Mouse (Mus musculus): ENCODE results near the gene Wfdc21. TPM values are rescaled to one million over a fixed set of nuclear protein-coding genes. Genes with fewer than 3 reads are reported as not detected.

The Wfdc21 gene
- polyA plus RNA-seq, 1 experiment: 706 TPM

DNA sequence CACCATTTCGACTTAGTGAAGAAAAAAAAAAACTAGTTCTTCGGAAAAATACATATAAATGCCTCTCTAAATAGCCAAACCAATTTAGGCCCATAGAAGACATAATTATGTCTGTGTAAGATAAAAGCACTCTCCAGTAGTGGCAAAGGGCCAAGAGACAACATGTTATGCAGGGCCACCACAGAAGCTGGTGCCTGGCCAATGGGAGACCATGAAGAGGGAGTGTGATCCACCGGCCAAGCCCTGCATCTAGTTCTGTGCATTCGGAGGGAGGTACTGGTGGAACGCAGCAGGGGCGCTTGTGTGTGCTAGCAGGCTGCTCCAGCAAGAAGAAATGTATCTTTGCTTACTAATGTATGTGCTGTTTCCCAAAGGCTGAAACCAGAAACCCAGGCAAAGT, 49.4 kb downstream of the Wfdc21 start:
- TF ChIP-seq CTCF (IDR thresholded peaks at IDR 0.05; ENCODE audit: control insufficient read depth, insufficient read depth, low read length) (no peak), POLR2A (IDR thresholded peaks at IDR 0.05; ENCODE audit: borderline replicate concordance, control insufficient read depth, low read depth, low read length) (no peak)
- no peak overlapping the region for H3K27ac ChIP-seq (ENCODE audit: control insufficient read depth, insufficient read depth, low read depth, low read length, poor library complexity)
- 70% methylated on average over 6 of the region's 6 CpGs for WGBS
- no peaks in the 10 kb centered on the region; the same call in 1 of the 2 replicates for H3K4me1 ChIP-seq (ENCODE audit: control insufficient read depth, insufficient read depth, low read length)
- H3K4me3 ChIP-seq (replicated peaks; ENCODE audit: control insufficient read depth, low read depth, low read length): no peak overlapping the region

DNA sequence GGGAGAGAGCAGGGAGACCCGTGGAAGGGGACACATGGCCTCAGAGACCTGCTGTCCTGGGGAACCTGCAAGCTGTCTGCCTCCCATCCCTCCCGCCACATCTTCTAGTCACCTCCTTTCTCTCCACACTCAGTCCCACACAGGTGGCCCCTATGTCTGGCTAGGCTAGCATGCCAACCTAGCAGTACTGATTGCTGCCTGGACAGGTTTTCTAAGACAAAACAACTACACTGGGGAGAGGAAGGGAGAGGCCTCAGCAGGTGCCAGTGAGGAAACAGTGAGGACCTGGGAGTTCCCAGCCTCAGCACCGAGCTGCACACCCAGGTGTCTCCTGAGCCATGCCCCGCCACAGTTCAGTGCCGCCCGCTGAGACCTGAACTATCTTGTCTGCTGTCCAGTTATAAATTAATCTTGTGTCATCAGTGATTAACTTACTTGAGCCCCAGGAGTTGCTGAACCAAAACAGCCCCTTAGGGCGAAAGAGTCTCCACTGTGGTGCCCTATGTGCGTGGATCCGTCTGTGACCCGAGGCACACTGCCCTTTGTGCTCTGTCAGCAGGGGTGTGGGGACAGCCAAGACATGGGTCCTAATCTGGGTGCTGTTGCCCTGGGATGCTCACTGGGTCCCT, 50.4 kb downstream of the Wfdc21 start:
- Histone ChIP-seq H3K27ac (ENCODE audit: control insufficient read depth, insufficient read depth, low read depth, low read length, poor library complexity) (no peak overlapping the region), H3K4me3 (replicated peaks; ENCODE audit: control insufficient read depth, low read depth, low read length) (no peak overlapping the region), H3K4me1 (ENCODE audit: control insufficient read depth, insufficient read depth, low read length) (no peaks in the 10 kb centered on the region; the same call in 1 of the 2 replicates)
- no peak for TF ChIP-seq CTCF (IDR thresholded peaks at IDR 0.05; ENCODE audit: control insufficient read depth, insufficient read depth, low read length)
- TF ChIP-seq POLR2A (IDR thresholded peaks at IDR 0.05; ENCODE audit: borderline replicate concordance, control insufficient read depth, low read depth, low read length): no peak
- WGBS: 81% methylated on average over 10 of the region's 10 CpGs

DNA sequence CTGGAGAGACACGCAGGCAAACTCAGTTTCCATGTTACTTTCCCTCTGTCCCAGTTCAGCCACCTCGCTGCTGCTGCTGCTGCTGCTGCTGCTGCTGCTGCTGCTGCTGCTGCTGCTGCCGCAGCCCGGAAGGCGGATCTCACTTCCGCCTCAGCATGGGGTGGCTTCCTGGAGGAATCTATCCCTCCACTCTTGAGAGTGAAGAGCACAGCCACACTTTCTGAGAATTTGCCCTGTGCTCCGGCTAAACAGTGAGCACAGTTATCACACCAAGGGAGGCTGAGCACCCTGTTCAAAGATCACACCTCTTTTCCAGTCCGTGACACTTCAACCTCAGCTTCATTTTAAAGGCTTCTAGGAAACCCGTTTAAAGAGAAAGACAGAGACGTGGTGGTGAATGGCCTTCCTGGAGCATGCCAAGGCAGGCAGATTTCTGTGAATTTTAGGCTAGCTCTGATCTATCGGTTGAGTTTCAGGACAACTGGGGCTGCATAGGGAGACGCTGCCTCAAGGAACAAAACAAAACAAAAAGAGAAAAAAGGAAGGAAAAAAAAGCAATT, 53.2 kb downstream of the Wfdc21 start:
- TF ChIP-seq CTCF (IDR thresholded peaks at IDR 0.05; ENCODE audit: control insufficient read depth, insufficient read depth, low read length) (no peak), POLR2A (IDR thresholded peaks at IDR 0.05; ENCODE audit: borderline replicate concordance, control insufficient read depth, low read depth, low read length) (no peak)
- Histone ChIP-seq H3K27ac (ENCODE audit: control insufficient read depth, insufficient read depth, low read depth, low read length, poor library complexity) (no peak overlapping the region), H3K4me1 (ENCODE audit: control insufficient read depth, insufficient read depth, low read length) (no peaks in the 10 kb centered on the region), H3K4me3 (replicated peaks; ENCODE audit: control insufficient read depth, low read depth, low read length) (no peak overlapping the region)
- WGBS: 65% methylated on average over 12 of the region's 12 CpGs

DNA sequence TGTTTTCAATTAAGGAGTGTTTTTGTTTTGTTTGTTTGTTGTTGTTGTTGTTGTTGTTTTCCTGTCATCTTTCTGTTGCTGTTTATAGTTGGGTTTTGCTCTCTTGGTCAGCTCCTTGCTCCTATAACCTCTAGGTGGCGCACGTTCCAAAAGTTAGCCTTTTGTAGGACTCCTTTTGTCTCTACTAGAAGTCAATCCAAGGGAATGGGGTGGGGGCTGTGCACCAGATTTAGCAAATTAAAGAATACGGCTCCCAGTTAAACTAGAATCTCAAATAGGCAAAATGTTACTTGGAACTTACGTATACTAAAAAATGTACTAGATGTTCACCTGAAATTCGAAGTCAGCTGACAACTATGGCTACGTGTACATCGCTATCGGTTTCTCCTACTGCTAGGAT, 55.4 kb downstream of the Wfdc21 start:
- TF ChIP-seq POLR2A (IDR thresholded peaks at IDR 0.05; ENCODE audit: borderline replicate concordance, control insufficient read depth, low read depth, low read length) (no peak), CTCF (IDR thresholded peaks at IDR 0.05; ENCODE audit: control insufficient read depth, insufficient read depth, low read length) (no peak)
- H3K4me1 ChIP-seq (ENCODE audit: control insufficient read depth, insufficient read depth, low read length): no peaks in the 10 kb centered on the region
- H3K4me3 ChIP-seq (replicated peaks; ENCODE audit: control insufficient read depth, low read depth, low read length): no peak overlapping the region
- no peak overlapping the region for H3K27ac ChIP-seq (ENCODE audit: control insufficient read depth, insufficient read depth, low read depth, low read length, poor library complexity)
- WGBS: 64% methylated on average over 8 of the region's 8 CpGs

Other genes starting within 250 kb of the Wfdc21 start
- not detected in 2 replicates for gene Heatr9, start 224.8 kb upstream of the Wfdc21 start, polyA plus RNA-seq (2011; ENCODE audit: insufficient read depth, insufficient read length, low replicate concordance, missing spikeins)
- gene Ccl5, start 216.4 kb upstream of the Wfdc21 start, polyA plus RNA-seq (2011; ENCODE audit: insufficient read depth, insufficient read length, low replicate concordance, missing spikeins): 7.6 and 22.7 TPM in 2 replicates
- gene Ccl9, start 168.3 kb upstream of the Wfdc21 start, polyA plus RNA-seq (2011; ENCODE audit: insufficient read depth, insufficient read length, low replicate concordance, missing spikeins): 8.0 and 17.0 TPM in 2 replicates
- 88.2 and 218 TPM in 2 replicates for gene Ccl6, start 153.9 kb upstream of the Wfdc21 start, polyA plus RNA-seq (2011; ENCODE audit: insufficient read depth, insufficient read length, low replicate concordance, missing spikeins)
- gene Rpl9-ps1, start 101.3 kb upstream of the Wfdc21 start, polyA plus RNA-seq (2011; ENCODE audit: insufficient read depth, insufficient read length, low replicate concordance, missing spikeins): not detected in 2 replicates
- 1.3 and 2.0 TPM in 2 replicates for gene Ccl3, start 97.6 kb upstream of the Wfdc21 start, polyA plus RNA-seq (2011; ENCODE audit: insufficient read depth, insufficient read length, low replicate concordance, missing spikeins)
- gene Ccl4, start 84.4 kb upstream of the Wfdc21 start, polyA plus RNA-seq (2011; ENCODE audit: insufficient read depth, insufficient read length, low replicate concordance, missing spikeins): 1.5 and 2.3 TPM in 2 replicates
- gene Wfdc17, start 42.9 kb upstream of the Wfdc21 start, polyA plus RNA-seq (2011; ENCODE audit: insufficient read depth, insufficient read length, low replicate concordance, missing spikeins): 8.2 and 33.5 TPM in 2 replicates
- not detected in 2 replicates for gene Wfdc18, start 37.9 kb upstream of the Wfdc21 start, polyA plus RNA-seq (2011; ENCODE audit: insufficient read depth, insufficient read length, low replicate concordance, missing spikeins)
- 3.6 and 13.1 TPM in 2 replicates for gene Heatr6, start 6.8 kb downstream of the Wfdc21 start, polyA plus RNA-seq (2011; ENCODE audit: insufficient read depth, insufficient read length, low replicate concordance, missing spikeins)
- gene Hnf1b, start 103.1 kb downstream of the Wfdc21 start, polyA plus RNA-seq (2011; ENCODE audit: insufficient read depth, insufficient read length, low replicate concordance, missing spikeins): not detected in 2 replicates
- gene Ddx52, start 195.1 kb downstream of the Wfdc21 start, polyA plus RNA-seq (2011; ENCODE audit: insufficient read depth, insufficient read length, low replicate concordance, missing spikeins): 12.6 and 19.4 TPM in 2 replicates
- 7.8 and 14.2 TPM in 2 replicates for gene Synrg, start 217.5 kb downstream of the Wfdc21 start, polyA plus RNA-seq (2011; ENCODE audit: insufficient read depth, insufficient read length, low replicate concordance, missing spikeins)

Data from bone marrow, adult 2 months (tissue).